Mouse (Mus musculus): ENCODE measurements around the gene Macrod1.
"Not testable (repeated sequence)": the region's sequence is repeated elsewhere in the genome, so short reads cannot be mapped to it uniquely, and the experiment has no call there.

The Macrod1 gene

DNA sequence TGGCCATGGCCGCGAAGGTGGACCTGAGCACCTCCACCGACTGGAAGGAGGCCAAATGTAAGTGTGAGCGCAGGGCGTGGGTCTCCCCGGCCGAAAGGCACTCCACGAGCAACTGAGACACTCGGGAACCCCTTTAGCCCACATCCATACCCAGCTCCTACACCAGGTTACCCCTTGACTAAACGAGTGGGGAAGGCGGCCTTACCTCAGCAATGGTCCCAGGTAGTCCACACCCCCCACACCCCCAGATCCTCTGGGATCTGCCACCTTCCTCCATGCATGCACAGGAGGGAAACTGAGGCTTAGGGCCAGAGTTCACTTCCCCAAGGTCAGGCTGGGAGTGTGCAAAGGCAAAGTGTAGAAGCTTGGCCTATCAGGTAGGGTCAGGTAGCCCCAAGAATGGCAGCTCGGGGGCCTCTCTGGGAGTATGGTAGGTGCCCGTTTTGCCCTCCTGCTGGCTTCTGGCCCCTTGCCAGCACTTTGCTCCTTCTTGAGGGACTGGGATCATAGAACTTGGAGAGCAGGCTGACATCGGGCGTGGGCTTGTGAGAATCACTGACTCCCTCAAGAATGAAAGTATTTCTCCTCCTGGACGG, 614 bp downstream of the Macrod1 start:
- DNase-seq = peak; percentile 67

DNA sequence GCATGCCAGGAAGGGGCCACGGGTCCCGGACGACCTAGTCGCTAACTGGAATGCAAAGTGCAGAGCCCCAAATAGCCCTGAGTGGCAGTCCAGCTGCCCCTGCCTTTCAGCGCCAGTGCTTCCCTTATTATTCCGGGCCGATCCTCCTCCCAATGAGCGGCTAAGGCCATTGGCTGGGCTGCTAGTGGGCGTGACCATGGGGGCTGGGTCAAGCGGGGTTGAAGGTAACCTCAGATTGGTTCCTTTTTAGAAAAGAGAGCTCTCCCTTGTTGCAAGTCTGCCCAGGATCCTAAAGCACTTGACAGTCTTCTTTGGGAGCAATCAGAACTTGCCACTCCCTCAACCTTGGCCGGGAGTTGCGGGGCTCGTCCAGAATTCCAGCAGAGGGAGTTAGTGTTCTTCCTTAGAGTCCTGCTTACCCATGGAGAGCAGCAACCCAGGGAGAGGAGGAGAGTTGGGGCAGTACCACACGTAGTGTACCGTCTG, 1.2 kb downstream of the Macrod1 start:
- DNase-seq = peak; percentile 72

DNA sequence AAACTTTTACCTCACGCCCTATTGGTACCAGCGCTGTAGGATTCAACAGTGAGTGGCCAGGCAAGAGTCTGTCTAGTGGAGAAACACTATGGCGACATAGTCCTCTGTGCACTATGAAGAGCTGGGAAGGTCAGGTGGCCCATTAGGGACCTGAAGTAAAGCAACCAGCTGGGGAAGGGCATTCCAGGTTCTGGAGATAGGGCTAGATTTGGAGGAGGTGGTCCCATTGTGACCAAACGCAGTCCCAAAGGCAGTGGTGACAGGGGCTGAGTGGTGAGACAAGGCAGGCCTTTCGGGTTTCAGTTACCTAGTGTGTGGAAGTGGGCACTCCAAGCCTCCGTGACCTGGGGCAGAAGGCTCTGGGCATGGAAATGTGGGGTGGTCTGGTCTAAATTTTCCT, 1.9 kb downstream of the Macrod1 start:
- DNase-seq = no peak

GRCm38 (mm10) chr19:7062110-7062509, 5.5 kb downstream of the Macrod1 start:
- no peak for DNase-seq

GRCm38 (mm10) chr19:7062916-7063315, 6.3 kb downstream of the Macrod1 start:
- DNase-seq = no peak

GRCm38 (mm10) chr19:7064571-7064970, 8.0 kb downstream of the Macrod1 start:
- DNase-seq = peak; percentile 81

DNA sequence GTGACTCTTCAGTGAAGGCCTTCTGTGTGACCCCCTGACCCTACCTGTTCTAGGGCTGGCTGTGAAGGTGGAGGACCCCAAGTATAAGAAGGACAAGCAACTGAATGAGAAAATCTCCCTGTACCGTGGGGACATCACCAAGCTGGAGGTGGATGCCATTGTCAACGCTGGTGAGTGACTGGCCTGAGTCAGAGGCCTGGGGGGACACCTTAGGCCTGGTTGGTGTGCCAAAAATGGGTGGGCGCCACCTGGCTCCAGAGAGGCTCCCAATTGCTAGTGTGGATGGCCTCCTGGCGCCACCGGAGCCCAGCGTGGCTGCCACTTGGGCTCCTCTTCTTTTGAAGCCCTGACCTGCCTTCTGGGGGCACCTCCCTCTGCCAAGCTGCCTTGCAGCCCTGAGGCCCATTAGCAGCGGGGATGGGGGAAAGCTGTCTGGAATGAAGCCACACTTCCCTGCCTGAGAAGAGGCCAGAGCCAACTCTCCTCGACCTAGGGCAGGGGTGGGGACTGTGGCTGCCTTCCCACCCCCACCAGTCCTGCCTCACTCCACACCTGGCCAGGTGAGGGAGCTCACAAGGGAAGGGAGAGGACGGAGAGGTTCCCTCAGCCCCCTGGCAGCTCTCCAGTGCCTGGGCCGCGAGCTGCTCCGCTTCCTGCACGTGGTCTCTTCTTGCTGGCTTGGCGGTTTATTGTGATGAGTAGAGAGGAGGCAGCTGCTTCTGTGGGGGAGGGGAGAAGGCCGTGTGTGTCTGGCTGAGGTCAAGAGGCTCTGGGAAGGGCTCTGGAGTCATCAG, 9.6 kb downstream of the Macrod1 start:
- DNase-seq = no peak

- no peak for DNase-seq
These were observed 10.3 kb downstream of the Macrod1 start for GRCm38 (mm10) chr19:7066828-7067342.

DNA sequence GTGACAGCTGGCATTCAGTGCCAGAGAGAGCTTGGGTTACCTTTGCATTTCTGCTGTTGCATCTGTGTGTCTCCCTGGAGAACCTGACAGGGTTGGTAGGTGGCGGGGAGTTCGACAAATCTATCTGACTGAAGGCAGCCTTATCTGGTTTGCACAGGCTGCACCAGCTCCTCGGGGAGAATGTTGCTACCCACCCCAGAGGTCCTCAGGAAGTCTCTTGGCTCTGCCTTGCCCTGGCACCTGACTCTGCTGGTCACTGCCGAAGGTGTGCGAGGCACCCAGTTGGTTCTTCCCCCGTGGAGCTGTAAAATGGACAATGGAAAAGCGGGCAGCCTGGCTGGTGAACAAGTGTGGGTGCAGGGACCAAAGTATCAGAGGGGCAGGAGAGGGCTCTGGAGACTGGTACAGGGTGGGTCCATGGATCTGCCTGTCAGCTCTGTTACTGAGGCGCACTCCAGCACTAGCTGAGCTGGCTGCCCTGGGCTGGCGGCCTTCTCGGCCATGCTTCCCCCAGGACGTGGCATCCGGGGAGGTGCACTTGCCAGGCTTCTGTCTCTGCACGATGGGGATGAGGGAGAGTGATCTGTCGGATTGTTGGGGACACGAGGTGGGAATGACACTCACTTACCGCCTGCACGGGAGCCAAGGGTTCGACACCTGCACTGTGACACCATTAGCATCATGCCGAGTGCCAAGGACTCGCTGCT, 10.9 kb downstream of the Macrod1 start:
- DNase-seq = no peak

GRCm38 (mm10) chr19:7068136-7068535, 11.5 kb downstream of the Macrod1 start:
- peak; percentile 75 for DNase-seq

DNA sequence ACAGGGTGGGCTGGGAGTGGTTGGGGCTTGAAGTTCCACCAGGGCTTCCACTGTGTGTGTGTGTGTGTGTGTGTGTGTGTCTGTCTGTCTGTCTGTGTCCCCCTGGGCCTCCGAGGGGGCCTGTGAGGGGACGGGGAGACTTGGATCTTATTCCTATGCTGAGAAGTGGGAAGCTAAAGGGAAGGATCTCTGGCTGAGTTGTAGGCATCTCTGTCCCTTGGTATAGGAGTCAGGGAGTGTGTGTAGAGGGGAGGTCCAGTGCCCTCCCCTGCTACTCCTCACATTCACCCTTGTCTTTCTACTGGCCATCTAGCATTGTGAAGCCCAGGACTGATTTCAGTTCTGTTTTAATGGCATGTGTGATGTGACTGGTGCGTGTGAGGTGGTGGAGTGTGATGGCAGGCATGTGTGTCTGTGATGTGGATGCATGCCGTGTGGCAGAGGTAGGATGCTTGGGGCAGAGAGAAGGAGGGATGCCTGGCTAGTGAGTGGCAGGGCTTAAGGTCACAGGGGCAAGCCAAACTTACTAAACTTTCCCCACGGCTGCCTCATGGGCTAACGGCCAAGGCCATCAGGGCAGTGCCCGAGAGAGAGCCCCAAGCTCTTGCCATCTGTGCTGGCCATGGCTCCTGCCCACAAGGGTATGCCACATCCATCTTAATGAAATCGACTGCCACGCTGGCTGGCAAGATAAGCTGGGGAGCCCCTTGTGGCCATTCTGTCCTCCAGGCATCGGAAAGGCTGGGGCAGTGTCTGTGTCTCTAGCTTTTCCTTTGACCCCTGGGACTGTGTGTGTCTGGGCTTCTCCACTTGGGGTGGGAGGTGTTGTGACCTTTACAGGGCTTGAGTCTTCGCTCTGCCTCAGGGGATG, 12.3 kb downstream of the Macrod1 start:
- DNase-seq = no peak

GRCm38 (mm10) chr19:7069781-7070763, 13.5 kb downstream of the Macrod1 start:
- DNase-seq = no peak

GRCm38 (mm10) chr19:7070775-7071174, 14.2 kb downstream of the Macrod1 start:
- DNase-seq = no peak

DNA sequence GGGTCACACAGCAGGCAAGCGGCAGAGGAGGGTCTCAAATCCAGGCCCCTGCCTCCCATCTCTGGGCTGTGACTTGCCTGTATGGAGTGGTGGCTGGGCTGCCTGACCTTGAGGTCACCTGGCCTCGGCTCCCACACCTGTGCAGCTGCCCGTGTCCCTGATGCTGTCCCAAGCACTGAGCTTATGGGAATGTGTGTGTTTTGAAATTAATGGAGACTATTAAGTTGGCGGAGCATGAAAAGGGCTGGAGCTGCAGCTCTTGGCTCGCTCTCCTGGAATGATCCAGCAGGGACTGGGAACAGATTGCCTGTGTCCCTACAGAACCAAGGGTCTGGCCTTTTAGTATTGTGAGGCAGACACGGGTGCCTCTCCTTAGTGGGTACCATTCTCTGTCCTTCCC, 15.6 kb downstream of the Macrod1 start:
- DNase-seq = no peak

DNA sequence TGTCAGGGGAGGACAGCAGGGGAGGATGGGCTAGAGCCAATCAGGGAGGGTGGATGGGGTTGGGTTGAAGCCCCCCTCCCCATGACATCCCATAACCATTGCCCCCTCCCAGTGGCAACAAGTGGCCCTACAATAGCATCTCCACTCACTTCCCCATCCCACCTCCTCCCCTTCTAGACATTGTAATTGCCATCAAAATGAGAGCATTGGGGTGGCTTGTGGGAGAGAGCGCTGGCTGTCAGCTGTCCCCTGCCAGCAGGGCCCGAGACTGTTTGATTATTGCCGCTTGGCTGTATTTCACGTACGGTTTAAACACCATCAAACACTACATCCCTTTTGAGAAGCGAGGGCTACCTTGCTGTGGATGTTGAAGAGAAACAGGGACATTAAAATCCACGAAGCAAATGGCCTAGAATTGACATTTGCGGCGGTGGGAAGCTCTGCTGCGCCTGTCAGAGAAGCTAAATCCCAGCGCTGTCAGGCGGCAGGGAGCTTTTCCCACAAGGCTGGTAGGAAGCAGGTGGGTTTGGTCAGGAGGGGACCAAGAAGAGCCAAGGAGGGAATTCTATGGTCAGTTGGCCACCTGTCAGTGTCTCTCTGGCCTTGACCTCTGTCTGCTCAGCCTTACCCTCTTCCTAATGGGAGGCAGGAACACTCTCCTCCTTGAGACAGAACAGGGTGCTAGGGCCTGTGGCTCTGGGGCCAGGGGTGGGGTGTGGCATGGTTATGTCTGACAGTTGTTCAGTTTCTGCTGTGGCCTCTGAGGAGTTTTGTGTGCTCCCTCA, 17.6 kb downstream of the Macrod1 start:
- no peak for DNase-seq

DNA sequence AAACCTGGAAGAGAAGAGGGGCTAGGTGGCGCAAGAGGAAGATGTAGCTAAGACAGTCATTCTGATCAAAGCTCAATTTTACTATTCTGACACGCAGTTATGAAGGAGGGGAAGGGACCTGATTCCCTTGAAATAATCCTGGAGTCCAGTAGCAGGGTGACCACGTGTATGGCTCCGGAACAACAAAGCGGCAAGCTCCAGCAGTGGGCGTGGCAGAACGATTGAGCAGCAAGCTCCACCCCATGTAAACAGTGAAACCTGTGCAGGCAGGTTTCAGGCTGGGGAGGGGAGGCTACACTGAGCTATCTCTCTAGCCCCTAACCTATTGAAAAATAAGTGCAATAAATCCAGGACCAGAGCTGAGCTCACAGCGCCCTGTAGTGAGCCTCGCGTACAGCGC, 18.7 kb downstream of the Macrod1 start:
- DNase-seq = not testable (repeated sequence)

DNA sequence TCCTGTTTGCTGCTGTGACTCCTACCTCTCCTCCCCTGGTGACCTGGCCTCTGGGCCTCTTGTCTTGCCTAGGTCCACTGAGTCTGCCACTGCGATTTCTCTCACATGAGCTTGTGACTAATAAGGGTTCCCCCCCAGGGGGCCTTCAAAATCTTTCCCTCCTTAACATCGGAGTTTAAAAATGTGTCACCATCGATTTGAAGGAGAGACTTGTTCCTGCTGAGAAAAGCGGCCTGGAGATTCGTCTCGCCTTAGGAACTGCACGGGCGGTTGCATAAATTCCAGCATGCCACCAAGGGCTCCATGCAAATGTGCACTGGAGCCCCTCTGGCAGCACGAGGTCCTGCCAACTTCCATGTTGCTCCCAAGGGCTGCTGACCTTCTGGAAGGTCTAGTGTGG, 21.1 kb downstream of the Macrod1 start:
- DNase-seq = no peak

- no peak for DNase-seq
These were observed 21.7 kb downstream of the Macrod1 start for GRCm38 (mm10) chr19:7078271-7078670.

DNA sequence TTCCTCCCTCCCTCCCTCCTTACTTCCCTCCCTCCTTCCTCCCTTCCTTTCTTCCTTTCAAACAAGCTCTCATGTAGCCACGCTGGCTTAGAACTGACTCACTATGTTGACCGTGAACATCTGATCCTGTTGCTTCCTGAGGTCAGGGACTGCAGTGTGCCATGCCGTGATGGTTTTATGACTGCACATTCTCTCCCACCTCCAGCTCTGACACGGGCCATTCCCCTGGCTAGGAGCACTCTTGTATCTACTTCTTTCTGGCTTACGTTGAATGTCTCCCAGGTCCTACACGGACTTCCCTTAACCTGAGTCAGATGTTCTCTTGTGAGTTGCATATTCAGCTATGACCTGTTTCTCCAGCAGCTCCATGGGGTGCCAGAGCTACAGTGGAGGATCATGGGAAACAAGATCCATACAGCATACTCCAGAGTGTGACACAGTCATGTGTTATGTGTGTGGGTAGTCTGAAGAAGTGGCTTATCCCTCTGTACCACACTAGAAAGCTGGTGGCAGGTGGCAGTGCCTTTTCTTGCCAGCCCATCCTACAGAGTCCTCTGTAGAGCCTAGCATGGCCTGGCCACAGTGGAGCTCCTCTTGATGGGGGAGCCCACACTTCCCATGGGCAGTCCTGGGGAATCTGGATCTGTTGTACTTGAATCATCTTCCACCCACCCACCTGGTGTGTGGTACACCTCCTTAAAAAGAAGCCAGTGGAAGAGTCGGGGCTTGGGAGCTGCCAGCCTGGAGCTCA, 25.1 kb downstream of the Macrod1 start:
- no peak for DNase-seq

Measured in cerebellum, adult 11 months (tissue).